Mouse (Mus musculus) layer of hippocampus, adult 2 months (tissue): ENCODE data around the gene Kncn. TPM values are rescaled to one million over a fixed set of nuclear protein-coding genes. Genes with fewer than 3 reads are reported as not detected.

Source experiments
- DNase-seq, 2 experiments: peaks; one replicate each; pipeline ENCODE4 v3.0.0; 2022; ENCODE audit warnings: low spot score in 2 of 2
- H3K27ac ChIP-seq: fragments of 200-600 bp; 2 replicates; pipeline ENCODE4 v1.8.1; 2022
- H3K4me3 ChIP-seq: fragments of 200-600 bp; 2 replicates; pipeline ENCODE4 v1.8.1; 2022; ENCODE audit warnings: mild to moderate bottlenecking
- CTCF ChIP-seq: fragments of 200-600 bp; conservative IDR thresholded peaks from 2 replicates; pipeline ENCODE4 v1.8.1; 2022; ENCODE audit warnings: antibody characterized with exemption, mild to moderate bottlenecking, moderate library complexity
- long read RNA-seq, 2 experiments: library from polyadenylated mRNA; stranded (forward); transcript quantifications; one replicate each; pipeline ENCODE4 v2.0.0; 2021; ENCODE audit warnings: borderline mapping rate in 2 of 2
- total RNA-seq, 2 experiments: library from RNA; stranded (reverse); gene quantifications; 2 replicates each; pipeline ENCODE4 v1.2.3; 2021

Gene Kncn
- total RNA-seq = under 1 TPM; 0.41 to 0.42 TPM
- long read RNA-seq, experiment 1 = 0 reads
- long read RNA-seq, experiment 2 = 0 reads

- no peak for TF ChIP-seq CTCF
- DNase-seq = no peak
- Histone ChIP-seq H3K4me3 (no peak within 1 kb of the TSS), H3K27ac (no peak within 1 kb of the TSS)
Measured at GRCm38 (mm10) chr4:115884022-115884421, at the start of gene Kncn. Gene Kncn, plus strand, starts transcription at chr4:115884400.

- no peak overlapping the region for H3K4me3 ChIP-seq
- no peak for TF ChIP-seq CTCF
- no peak for DNase-seq
- no peak overlapping the region for H3K27ac ChIP-seq
Measured at GRCm38 (mm10) chr4:115835576-115835975, 48.6 kb upstream of the Kncn start.

DNA sequence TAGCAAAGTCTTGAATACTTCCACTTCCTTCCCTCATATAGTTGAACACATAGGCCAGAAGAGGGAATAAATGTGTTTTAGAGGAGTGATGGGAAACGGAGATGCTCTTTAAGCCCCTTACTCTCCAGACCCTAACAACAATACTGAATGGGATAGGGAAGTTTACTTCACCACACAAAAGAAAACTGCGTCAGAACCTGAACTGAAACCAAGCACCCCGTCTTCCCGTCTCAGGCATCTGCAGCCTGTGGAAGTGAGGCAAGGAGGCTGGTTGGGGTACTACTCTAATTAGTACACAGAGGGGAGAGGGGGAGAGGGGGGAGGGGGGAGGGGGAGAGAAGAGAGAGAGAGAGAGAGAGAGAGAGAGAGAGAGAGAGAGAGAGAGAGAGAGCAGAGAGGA lies 46.0 kb upstream of the Kncn start:
- H3K27ac ChIP-seq = no peak overlapping the region
- no peak for DNase-seq

GRCm38 (mm10) chr4:115838696-115839641 lies 45.2 kb upstream of the Kncn start, which contains the start of gene Mknk1:
Gene Mknk1, plus strand, starts transcription at chr4:115839198.
- H3K27ac ChIP-seq = peak within 1 kb of the TSS; percentile 86
- peak within 1 kb of the TSS; percentile 93 for H3K4me3 ChIP-seq
- TF ChIP-seq CTCF = peak; percentile 49
- peak; percentile 90 to 92 for DNase-seq

More for the DNA sequence above, 46.0 kb upstream of the Kncn start:
- TF ChIP-seq CTCF = no peak
- H3K4me3 ChIP-seq = no peak overlapping the region

DNA sequence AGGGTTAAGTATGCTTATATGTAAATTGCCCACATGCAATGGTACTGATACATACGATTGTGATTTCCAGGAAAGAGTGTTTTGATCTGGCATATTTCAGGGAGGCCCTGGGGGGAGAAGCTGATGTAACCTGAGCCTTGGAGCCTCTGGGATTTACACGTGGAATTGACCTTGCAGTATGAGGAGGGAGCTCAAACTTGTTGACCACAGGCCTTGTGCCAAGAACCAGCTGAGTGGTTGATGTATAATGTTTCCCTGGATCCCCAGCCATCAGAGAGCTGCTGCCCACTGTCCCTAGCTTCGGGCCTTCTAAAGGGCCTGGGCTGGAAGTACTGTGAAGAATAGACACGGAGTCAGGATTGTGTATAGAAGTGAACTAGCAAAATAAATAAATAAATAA lies 44.2 kb upstream of the Kncn start:
- Histone ChIP-seq H3K4me3 (peak overlapping the region; percentile 93), H3K27ac (0 out of 2 replicates have a peak overlapping the region, but pooled peaks have one; percentile 86)
- no peak for DNase-seq
- no peak for TF ChIP-seq CTCF

GRCm38 (mm10) chr4:115840842-115841241 lies 43.4 kb upstream of the Kncn start:
- Histone ChIP-seq H3K27ac (no peak overlapping the region), H3K4me3 (no peak overlapping the region)
- DNase-seq = no peak
- no peak for TF ChIP-seq CTCF

GRCm38 (mm10) chr4:115846656-115847055 lies 37.5 kb upstream of the Kncn start:
- H3K27ac ChIP-seq = 0 out of 2 replicates have a peak overlapping the region, but pooled peaks have one; percentile 74
- H3K4me3 ChIP-seq = no peak overlapping the region

DNA sequence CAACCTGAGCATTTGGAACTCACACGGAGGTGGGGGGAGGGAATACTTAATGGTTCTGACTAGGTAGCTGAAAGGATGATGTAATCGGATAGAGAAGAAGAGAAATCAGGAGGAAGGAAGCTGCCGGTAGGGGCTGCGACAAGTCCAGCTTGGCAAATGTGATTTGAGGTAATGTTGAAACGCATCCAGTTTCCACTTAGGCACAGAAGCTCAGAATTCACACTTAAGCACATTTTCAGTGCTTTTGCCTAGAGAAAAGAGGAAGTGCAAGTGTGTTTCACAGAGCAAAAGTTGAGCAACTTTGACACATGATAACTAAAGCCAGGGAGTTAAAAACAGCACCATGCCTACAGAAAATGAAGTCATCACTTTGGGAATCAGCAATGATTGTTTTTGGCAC lies 36.8 kb upstream of the Kncn start:
- no peak overlapping the region for H3K4me3 ChIP-seq
- peak; percentile 50 for TF ChIP-seq CTCF
- DNase-seq = peak in 1 of 2 experiments; percentile 41
- H3K27ac ChIP-seq = peak overlapping the region; percentile 74; the same call in 1 of the 2 replicates

More at GRCm38 (mm10) chr4:115846656-115847055, 37.5 kb upstream of the Kncn start:
- no peak for TF ChIP-seq CTCF
- no peak for DNase-seq

DNA sequence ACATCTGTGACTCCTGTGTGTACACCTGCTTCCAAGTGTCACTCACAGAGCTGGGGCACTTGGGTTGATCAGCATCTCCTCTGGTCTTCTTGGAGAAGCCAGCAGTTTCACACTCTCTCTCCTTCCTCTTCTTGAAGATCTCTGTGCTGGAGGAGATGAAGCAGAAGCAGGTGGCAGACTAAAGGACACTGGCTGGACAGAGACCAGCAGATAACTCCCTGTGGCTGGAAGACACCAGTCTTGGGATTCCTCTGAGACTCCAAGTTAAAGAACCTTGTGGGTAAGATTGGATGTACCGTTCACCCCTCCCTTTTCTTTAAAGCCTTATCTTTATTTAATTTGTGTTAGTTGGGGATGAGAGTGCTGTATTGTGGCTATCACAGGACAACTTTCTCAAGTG lies 36.1 kb upstream of the Kncn start:
- no peak for DNase-seq
- TF ChIP-seq CTCF = no peak
- Histone ChIP-seq H3K27ac (peak overlapping the region; percentile 74; the same call in 1 of the 2 replicates), H3K4me3 (no peak overlapping the region)

DNA sequence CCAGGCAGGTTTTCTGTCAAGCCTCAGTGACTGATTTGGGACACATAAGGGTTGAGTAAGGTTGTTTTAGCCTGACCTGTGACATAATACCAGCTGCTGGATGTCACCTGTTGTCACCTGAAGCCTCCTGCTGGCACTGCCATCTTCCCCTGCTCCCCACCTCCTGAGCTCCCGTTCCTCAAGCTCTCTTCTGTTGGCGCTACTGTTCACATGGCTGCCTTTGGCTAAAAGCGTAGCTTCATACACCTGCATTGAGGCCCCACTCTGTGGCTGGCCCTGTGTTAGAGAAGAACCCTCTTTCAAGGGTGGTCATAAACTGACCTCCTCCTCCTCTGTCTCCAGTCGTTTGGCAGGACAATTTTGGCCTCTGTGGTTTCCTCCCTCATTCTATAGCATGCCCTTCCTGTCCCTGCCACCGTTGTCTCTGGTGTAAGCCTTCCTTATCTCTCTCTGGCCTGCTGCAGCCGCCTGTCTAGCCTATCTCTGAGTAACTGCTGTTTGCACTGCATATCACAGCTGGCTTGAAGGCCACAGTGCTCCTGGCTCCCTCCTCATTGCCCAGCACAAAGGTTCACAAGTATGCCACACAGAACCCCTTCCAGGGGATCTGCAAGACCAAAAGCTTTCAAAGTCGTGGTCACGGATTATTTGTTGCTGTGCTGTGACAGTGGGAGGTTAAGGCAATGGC lies 35.1 kb upstream of the Kncn start:
- TF ChIP-seq CTCF = no peak
- H3K27ac ChIP-seq = no peak overlapping the region
- no peak for DNase-seq
- H3K4me3 ChIP-seq = no peak overlapping the region

GRCm38 (mm10) chr4:115850111-115850510 lies 34.1 kb upstream of the Kncn start:
- no peak overlapping the region for H3K4me3 ChIP-seq
- no peak for TF ChIP-seq CTCF

DNA sequence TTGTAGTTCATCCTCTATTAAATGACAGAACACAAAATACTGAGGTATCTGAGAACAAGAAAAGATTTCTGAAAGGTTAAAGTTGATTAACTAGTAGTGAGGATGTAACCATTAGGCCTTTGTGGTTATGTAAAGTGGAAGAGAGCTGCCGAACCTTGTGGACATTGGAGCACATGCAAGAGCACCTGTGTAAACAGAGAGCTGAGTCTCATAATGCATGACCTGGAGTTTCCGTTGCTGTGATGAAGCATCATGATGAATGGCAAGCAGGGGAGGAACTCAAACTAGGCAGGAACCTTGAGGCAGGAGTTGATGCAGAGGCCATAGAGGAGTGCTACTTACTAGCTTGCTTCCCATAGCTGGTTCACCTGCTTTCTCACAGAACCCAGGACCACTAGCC lies 33.6 kb upstream of the Kncn start:
- Histone ChIP-seq H3K27ac (no peak overlapping the region), H3K4me3 (no peak overlapping the region)
- TF ChIP-seq CTCF = no peak
- no peak for DNase-seq

More at GRCm38 (mm10) chr4:115850111-115850510, 34.1 kb upstream of the Kncn start:
- H3K27ac ChIP-seq = no peak overlapping the region
- DNase-seq = no peak

GRCm38 (mm10) chr4:115851569-115851968 lies 32.6 kb upstream of the Kncn start:
- Histone ChIP-seq H3K4me3 (no peak overlapping the region), H3K27ac (no peak overlapping the region)
- no peak for TF ChIP-seq CTCF
- DNase-seq = no peak
